8 mouse cellular contexts compared by ENCODE assay signal in the genomic region with DNA sequence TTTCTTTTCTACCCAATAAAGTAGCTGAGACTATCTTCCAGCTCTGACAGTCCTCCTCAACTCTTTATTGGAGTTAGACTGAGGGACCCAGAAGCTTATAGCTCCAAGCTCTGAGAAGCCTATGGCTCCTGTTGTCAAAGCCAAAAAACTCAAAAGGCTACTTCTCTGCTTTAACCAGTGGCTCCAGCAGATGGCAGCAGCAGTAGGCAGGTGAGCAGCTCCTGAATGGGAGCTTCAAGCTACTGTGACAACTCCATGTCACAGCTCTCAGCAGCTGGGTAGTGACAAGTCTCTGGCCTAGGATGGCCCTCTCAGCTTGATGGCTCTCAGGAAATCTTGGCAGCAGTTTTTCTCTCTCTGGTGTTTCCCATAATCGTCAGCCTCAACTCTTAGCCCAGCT. TPM values are rescaled to one million over a fixed set of nuclear protein-coding genes. Genes with fewer than 3 reads are reported as not detected.
A peak's percentile ranks its signal among the peaks of the same experiment; 100 is the strongest.
DNase-seq lines count a peak whose midpoint lies in the region; ATAC-seq and TF ChIP-seq lines count a peak whose summit lies in the region.

No protein-coding gene starts in this region.

- no peak for TF ChIP-seq POLR2A in ES-Bruce4 (IDR thresholded peaks at IDR 0.05; ENCODE audit: insufficient read depth, low read length)

- no peaks in the 10 kb centered on the region for H3K27me3 ChIP-seq in ES-Bruce4 (ENCODE audit: control insufficient read depth, insufficient read depth, low read length, poor library complexity, severe bottlenecking)
- H3K27me3 ChIP-seq in lung, embryonic 16.5 days (ENCODE audit: control insufficient read depth, insufficient read depth, low read depth, low read length): no peaks in the 10 kb centered on the region

- WGBS in lung, embryonic 16.5 days: 0% methylated on average over 1 of the region's 1 CpGs

- TF ChIP-seq CTCF in ES-Bruce4 (IDR thresholded peaks at IDR 0.05; ENCODE audit: low read depth, low read length): peak; percentile 86

- no peak overlapping the region for H3K4me2 ChIP-seq in lung, embryonic 16.5 days (ENCODE audit: low read depth, low read length)

- H3K27ac ChIP-seq in ES-Bruce4 (ENCODE audit: insufficient read depth, low read length): no peak overlapping the region
- no peak overlapping the region for H3K27ac ChIP-seq in lung, embryonic 16.5 days (ENCODE audit: low read length)

- intact Hi-C loops in heart, postnatal 10 days (cut with DNase I): loop anchor here (2.0 to 5.0 kb wide), 2 partner anchors 114 to 131 kb away; partner anchors contain the start of gene Nipsnap2

- H3K4me1 ChIP-seq in ES-Bruce4 (ENCODE audit: control insufficient read depth, insufficient read depth, low read length): no peaks in the 10 kb centered on the region
- no peaks in the 10 kb centered on the region for H3K4me1 ChIP-seq in lung, embryonic 16.5 days (replicated peaks; ENCODE audit: control insufficient read depth, insufficient read depth, low read length)

- TF ChIP-seq EP300 in ES-Bruce4 (IDR thresholded peaks at IDR 0.05; ENCODE audit: insufficient read depth, low read depth, low read length): no peak

- no peak overlapping the region for H3K4me3 ChIP-seq in ES-Bruce4 (ENCODE audit: low read depth, low read length)
- H3K4me3 ChIP-seq in lung, embryonic 16.5 days (ENCODE audit: low read length): no peak overlapping the region

- DNase-seq in adrenal gland, adult 8-10 months: peak; percentile 38
- peak; percentile 71 for DNase-seq in embryo, embryonic 9.5 days (ENCODE audit: extremely low spot score)
- peak; percentile 82 to 83 for DNase-seq in heart, postnatal 10 days
- DNase-seq in kidney, postnatal 36 days: peak; percentile 76 to 91
- peak; percentile 81 for DNase-seq in retina, postnatal 1 day

- ATAC-seq in lung, embryonic 16.5 days (ENCODE audit: low read depth): peak; percentile 74; the same call in 1 of the 2 replicates
- no peak for ATAC-seq in erythroblast, adult 5-6 weeks (replicated peaks; ENCODE audit: low FRiP score, poor library complexity, severe bottlenecking)

- no peaks in the 10 kb centered on the region for H3K9me3 ChIP-seq in ES-Bruce4 (replicated peaks; ENCODE audit: control insufficient read depth, insufficient read depth, low read length, poor library complexity, severe bottlenecking)
- no peaks in the 10 kb centered on the region for H3K9me3 ChIP-seq in lung, embryonic 16.5 days (ENCODE audit: control insufficient read depth, low read length)

- no peak overlapping the region for H3K9ac ChIP-seq in ES-Bruce4 (ENCODE audit: low read depth, poor library complexity, severe bottlenecking)
- H3K9ac ChIP-seq in lung, embryonic 16.5 days (ENCODE audit: low read length): no peak overlapping the region

- no peaks in the 10 kb centered on the region for H3K36me3 ChIP-seq in ES-Bruce4 (ENCODE audit: control insufficient read depth, insufficient read depth, low read length, poor library complexity, severe bottlenecking)
- H3K36me3 ChIP-seq in lung, embryonic 16.5 days (ENCODE audit: control insufficient read depth, insufficient read depth, low read length): no peaks in the 10 kb centered on the region

RNA-seq across cellular contexts. Expression of gene Mmp17, which starts 27.1 kb away (rescaled TPM):
- 5.9 and 6.9 TPM in 2 replicates for polyA plus RNA-seq in ES-Bruce4 (2011; ENCODE audit: insufficient read depth, insufficient read length, low read depth, missing spikeins)
- 1 to 10 TPM in 3 of 4 experiments, under 1 TPM in 1; 0.70 to 1.7 (median 1.2) TPM for total RNA-seq in adrenal gland, adult 8-10 months (2022)
- total RNA-seq in heart, postnatal 10 days (2021): 1 to 10 TPM in 1 of 2 experiments, under 1 TPM in 1; 0.89 to 1.7 TPM
- 1.6 and 1.9 TPM in 2 replicates for polyA plus RNA-seq in lung, embryonic 16.5 days (2015; fragmentation: Nextera tagmentation; extraction: Ambion mirVana)
- 0.63 TPM in 1 of 2 replicates, not detected in the other for total RNA-seq in erythroblast, adult 5-6 weeks (2015; ENCODE audit: low replicate concordance)
- 0.43 TPM in 1 of 2 replicates, not detected in the other for total RNA-seq in erythroblast, adult 5-6 weeks (2017; ENCODE audit: low replicate concordance)

RNA-seq across cellular contexts. Expression of gene Zfp11, which starts 58.8 kb away (rescaled TPM):
- 4.1 TPM in 2 replicates for polyA plus RNA-seq in ES-Bruce4 (2011; ENCODE audit: insufficient read depth, insufficient read length, low read depth, missing spikeins)
- total RNA-seq in adrenal gland, adult 8-10 months (2022): 1 to 10 TPM; 3.4 to 5.2 (median 4.1) TPM
- total RNA-seq in heart, postnatal 10 days (2021): 1 to 10 TPM; 4.0 to 4.2 TPM
- polyA plus RNA-seq in lung, embryonic 16.5 days (2015; fragmentation: Nextera tagmentation; extraction: Ambion mirVana): 4.2 and 5.3 TPM in 2 replicates
- 2.7 and 3.7 TPM in 2 replicates for total RNA-seq in erythroblast, adult 5-6 weeks (2015; ENCODE audit: low replicate concordance)
- total RNA-seq in erythroblast, adult 5-6 weeks (2017; ENCODE audit: low replicate concordance): 0.28 and 1.5 TPM in 2 replicates
